Mouse (Mus musculus): Measurements from ENCODE around the gene Tet1.

The Tet1 gene

GRCm38 (mm10) chr10:62891025-62891424 is 17.8 kb downstream of the Tet1 start:
- DNase-seq: no peak

DNA sequence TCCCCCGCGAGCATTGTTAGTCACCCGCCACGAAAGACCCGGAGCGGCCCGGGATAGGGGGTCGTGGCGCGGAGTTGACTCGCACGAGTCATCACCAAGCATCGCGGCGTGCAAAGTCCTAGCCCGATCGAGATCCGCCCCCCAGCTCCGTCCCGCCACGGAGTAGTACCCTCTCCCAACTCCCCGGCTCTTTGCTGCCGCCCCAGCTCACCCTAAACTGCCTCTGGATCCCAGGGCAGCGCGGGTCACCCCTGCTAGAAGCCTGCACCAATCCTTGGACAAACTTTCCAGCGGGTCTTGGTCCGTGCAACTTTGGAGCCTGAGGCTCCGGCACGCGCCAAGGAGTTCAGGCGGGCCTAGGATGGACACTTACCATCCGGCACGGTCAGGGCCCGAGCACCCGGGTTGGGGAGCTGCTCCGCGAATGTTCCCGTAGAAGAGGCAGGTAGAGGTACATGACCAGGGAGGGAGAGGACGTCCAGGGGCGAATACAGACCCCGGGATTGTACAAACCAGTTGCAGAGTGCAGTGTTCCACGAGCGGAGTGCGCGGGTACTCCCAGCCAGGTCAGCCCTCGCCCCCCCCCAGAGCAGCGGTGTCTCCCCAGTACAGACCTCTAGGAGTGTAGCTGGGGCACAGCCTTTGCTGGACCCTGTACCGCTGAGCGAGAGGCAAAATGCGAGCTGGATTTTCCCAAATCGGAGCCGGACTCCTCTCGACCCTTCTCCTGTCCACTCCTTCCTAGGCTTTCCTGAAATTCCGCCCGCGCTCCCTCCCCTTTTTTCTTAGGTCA is 21.8 kb downstream of the Tet1 start:
- DNase-seq: peak; percentile 63

- DNase-seq: no peak
Observed at GRCm38 (mm10) chr10:62885969-62886798, 22.6 kb downstream of the Tet1 start.

- DNase-seq: no peak
Observed at GRCm38 (mm10) chr10:62885460-62885859, 23.3 kb downstream of the Tet1 start.

- no peak for DNase-seq
Observed at GRCm38 (mm10) chr10:62884517-62884916, 24.3 kb downstream of the Tet1 start.

GRCm38 (mm10) chr10:62883933-62884372 is 24.8 kb downstream of the Tet1 start:
- no peak for DNase-seq

- DNase-seq: no peak
Observed at GRCm38 (mm10) chr10:62881211-62881610, 27.6 kb downstream of the Tet1 start.

DNA sequence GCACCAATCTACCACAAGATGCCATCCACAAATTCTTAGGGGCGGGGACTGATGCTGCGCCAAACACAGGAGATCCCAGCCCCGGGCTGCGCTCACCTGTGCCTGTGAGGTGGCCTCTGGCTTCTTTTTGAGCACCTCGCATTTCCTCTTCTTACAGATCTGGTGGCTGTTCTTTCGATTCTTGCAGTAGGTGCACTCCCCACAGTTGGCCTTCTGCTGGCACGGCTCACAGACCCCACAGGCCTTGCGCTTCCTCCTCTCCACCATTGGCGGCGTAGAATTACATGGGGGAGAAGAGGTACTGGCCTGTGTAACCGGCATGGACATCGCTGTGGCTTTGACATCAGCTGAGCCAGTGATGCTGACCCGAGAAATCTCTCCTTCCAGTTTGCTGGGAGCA is 30.7 kb downstream of the Tet1 start:
- DNase-seq: no peak

- DNase-seq: no peak
Observed at GRCm38 (mm10) chr10:62875565-62875964, 33.2 kb downstream of the Tet1 start.

DNA sequence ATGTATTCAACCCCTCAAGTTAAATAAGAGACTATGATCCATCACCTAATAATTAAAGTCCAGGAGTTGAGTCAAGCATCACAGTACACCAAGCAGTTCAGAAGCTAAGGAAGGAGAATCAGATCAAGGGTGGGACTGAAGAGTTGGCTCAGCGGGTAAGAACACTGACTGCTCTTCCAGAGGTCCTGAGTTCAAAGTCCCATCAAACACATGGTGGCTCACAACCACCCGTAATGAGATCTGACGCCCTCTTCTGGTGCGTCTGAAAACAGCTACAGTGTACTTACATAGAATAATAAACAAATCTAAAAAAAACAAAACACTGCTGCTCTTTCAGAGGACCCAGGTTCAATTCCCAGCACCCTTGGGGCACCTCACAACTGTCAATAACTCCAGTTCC is 34.0 kb downstream of the Tet1 start:
- DNase-seq: no peak

DNA sequence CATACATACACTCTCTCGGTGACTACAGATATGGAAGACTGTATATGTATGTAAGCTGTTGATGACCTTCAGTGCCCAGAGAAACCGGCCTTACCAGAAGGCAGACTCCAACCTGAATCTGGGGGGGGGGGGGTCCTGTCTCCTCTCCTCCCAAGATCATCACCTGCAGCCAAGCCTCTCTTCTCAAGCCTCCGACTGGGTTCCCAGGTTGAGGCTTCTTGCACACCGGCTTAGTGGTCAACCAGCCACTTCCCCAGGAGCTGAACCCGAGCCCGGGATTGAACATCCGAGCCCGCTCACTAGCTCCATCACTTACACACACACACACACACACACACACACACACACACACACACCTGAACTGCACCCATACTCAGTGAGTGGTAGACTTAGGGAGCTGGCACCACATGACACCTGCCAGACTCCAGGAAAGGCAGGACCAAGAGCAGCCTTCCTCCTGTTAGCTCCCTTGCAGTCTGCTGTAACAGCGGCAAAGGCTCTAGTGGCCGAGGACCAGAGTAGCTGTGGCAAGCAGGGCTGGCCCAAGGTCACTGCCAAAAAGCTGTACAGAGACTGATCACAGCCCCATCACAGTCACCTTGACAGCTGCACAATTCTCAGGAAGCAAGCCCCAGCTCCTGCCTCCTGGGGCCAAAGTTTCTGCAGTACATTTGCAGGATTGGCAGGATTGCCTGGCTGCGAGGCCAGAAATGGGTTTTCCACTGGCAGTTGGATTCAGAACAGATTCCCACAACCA is 42.6 kb downstream of the Tet1 start:
- peak; percentile 59 for DNase-seq

DNA sequence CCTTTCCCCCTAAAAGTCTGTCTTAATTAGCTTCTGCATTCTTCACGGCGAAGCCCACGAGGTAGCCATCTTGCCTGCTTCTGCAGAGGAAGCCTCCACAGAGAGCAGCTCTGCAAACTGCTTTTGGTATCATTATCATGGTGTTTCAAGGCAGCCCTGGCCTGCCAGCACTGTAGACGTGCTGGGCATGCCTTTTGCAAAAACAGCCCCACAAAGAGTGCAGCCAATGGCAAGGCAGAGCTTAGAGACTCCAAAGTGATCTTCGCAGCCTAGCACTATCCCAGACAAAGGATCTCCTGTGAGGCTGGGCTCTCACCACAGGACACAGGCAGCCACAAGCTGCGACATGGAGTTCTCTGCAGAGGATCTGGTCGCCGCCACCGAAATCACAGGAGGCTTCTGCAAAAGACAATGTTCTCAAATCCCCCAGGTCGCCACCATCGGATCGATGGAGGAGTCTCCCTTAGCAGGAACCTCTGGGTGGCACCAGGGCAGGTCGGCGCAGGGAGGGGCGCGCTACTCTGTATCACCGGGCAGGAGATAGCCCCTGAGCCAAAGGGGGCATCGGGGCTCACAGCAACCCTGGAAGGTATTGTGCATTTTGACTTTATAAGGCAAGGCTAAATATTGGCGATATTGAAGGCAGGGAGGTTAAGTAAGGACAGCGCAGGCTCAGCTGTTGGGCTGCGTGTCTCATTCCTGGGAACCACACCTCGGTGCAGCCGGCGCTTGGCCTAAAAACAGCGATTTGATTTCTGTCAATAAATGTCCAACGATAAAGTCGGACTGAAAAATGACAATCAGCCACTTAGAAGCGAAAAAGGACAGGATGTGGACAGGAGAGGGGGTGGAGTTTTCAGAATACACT is 43.4 kb downstream of the Tet1 start:
- DNase-seq: peak; percentile 83

DNA sequence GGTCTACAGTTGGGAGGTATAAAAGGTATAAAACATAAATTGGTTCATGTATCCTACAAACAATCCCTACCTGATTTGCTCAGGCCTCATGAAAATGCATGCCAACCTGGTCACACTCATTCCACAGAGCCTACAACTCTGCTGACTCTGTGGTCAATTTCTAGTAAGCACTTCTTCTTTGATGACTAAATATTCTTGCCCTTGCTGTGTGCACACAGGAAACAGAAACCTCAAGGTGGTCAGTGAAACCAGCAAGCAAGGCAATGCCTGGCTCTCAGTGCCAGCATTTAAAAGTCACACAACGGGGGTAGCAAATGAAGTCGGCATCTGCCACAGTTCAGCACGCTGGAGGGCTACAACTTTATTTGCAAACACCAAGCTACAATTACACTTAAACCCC is 45.2 kb downstream of the Tet1 start:
- no peak for DNase-seq

GRCm38 (mm10) chr10:62862435-62862834 is 46.4 kb downstream of the Tet1 start:
- DNase-seq: no peak

GRCm38 (mm10) chr10:62858967-62859366 is 49.8 kb downstream of the Tet1 start:
- DNase-seq: no peak

DNA sequence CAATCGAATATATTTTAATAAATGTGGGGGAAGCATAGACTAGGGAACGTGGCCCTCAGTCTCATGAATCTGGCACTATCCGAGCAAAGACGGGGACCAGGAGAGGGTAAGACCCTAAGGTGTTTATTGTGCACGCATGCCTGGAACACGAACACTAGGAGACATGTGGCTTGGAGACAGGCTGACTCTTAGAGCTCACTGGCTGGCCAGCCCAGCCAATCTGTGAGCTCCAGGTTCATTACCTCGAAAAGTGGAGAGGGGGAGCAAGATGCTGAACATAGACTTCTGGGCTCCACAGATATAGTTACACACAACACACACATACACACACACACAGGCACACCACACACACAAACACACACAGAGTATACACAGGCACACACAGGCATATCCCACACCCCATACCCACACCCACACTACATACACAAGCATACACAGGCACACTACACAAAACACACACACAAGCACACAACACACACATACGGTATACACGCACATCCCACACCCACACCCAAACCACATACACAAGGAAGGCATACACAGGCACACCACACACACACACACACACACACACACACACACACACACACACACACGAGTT is 52.0 kb downstream of the Tet1 start:
- no peak for DNase-seq

DNA sequence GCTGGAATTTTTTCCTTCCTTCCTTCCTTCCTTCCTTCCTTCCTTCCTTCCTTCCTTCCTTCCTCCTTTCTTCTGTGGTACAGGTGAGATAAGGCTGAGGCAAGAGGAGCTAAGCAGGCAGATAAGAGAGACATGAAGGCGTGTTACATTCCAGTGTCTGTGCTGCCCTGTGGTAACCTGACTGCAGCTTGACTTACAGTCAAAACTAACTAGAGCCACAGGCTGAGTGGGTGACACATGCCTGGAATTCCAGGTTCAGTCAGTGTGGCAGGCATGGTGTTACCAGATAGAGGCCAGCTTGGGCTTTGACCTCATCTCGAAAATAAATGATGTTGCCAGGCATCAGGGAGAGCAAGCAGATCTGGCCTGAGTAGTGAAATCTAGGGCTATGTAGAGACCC is 53.8 kb downstream of the Tet1 start:
- no peak for DNase-seq

- DNase-seq: no peak
Observed at GRCm38 (mm10) chr10:62854581-62854980, 54.2 kb downstream of the Tet1 start.

- DNase-seq: no peak
Observed at GRCm38 (mm10) chr10:62851578-62851977, 57.2 kb downstream of the Tet1 start.

- no peak for DNase-seq
Observed at GRCm38 (mm10) chr10:62851025-62851424, 57.8 kb downstream of the Tet1 start.

- no peak for DNase-seq
Observed at GRCm38 (mm10) chr10:62848783-62849182, 60.0 kb downstream of the Tet1 start.

DNA sequence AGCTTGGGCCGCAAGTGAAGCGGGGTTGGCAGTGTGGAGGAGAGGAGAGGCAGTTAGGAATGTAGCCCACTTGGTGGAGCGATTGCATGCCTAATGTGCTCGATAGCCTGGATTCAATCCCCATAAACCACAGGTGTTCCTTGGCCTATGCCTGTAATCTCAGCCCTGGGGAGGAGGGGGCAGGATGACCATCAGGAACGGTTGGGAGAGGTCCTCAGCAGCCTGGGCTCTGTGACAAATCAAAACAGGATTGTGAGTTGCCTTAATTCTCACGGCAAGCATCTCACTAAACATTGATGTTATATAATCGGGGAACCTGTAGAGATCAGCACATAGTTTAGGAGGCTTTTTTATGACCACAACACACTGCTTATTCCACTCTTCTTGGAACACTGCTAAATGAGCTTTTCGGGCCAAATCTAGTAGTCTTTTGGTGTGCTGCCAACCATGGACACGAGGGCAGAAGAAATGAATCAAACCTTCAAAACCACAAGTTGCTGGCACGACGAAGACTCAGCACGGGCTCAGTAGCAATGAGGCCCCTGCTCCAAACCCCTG is 61.6 kb downstream of the Tet1 start:
- DNase-seq: peak; percentile 70

Measured in cerebellum, adult 8-10 months (tissue).